In the genomic region with DNA sequence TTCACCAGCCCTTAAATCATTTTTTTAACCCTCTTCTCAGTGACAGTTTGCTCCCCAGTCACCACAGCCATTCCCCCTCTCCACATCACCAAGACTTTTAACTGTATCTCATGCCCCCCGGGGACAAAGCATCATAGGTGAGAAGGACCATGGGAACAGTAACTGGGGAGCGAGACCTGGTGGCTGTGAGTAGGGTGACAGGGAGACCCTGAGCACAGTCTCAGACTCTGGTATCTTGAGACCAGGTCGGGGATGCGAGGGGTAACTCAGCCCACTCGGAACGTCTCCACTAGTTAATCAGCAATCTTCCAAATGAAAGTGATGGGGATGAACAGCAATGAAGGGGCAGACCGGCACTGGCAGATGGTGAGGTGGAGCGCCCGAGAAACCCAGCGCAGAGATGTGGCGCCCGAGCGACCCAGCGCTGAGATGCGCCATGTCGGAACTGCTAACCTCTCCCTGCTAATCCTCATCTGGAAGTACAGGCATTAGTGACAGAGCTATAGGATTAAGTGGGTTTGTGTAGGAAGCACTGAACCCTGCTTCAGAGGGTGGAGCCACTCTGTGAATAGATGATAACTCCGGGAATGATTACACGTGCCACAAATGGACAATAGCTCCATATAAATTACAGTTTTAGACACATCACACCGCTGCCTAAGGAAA, we compare ENCODE assay signal across 9 mouse cellular contexts. TPM values are rescaled to one million over a fixed set of nuclear protein-coding genes. Genes with fewer than 3 reads are reported as not detected.
DNase-seq lines count a peak whose midpoint lies in the region; ATAC-seq lines count a peak whose summit lies in the region.
"Had no signal": no experiment of that assay in that cellular context is flagged by ENCODE, and none has a peak within 500 bp of the region (broad histone marks: within the 10 kb centered on the region; RNA-seq: fewer than 3 reads in every experiment).

No protein-coding gene starts in this region.

- no peaks in the 10 kb centered on the region for H3K36me3 ChIP-seq in kidney, embryonic 14.5 days (ENCODE audit: control insufficient read depth, insufficient read depth, low read length)
- H3K36me3 ChIP-seq in forebrain, embryonic 14.5 days (ENCODE audit: control insufficient read depth, insufficient read depth, low read length), result no peaks in the 10 kb centered on the region
- no peaks in the 10 kb centered on the region for H3K36me3 ChIP-seq in liver, embryonic 15.5 days (replicated peaks)
- H3K36me3 ChIP-seq in neural tube, embryonic 15.5 days, result no peaks in the 10 kb centered on the region

- intact Hi-C loops in left cerebral cortex, postnatal 25 days (cut with DNase I), result no loop called here

- no peak for DNase-seq in kidney, adult 11 months
- DNase-seq in forebrain, embryonic 14.5 days (ENCODE audit: low spot score), result no peak
- no peak for DNase-seq in left cerebral cortex, postnatal 25 days (ENCODE audit: low spot score in 2 of 2)
- DNase-seq in gastrocnemius, postnatal 10 days, result no peak
- DNase-seq: kidney, adult 2 months; lung, postnatal 10 days had no signal

- WGBS in kidney, embryonic 14.5 days, result 77% methylated on average over 19 of the region's 19 CpGs
- WGBS in forebrain, embryonic 14.5 days, result 71% methylated on average over 19 of the region's 19 CpGs
- WGBS in liver, embryonic 15.5 days (ENCODE audit: insufficient replicate concordance), result 55% methylated on average over 19 of the region's 19 CpGs
- 72% methylated on average over 19 of the region's 19 CpGs for WGBS in neural tube, embryonic 15.5 days

- H3K27ac ChIP-seq in kidney, embryonic 14.5 days (ENCODE audit: low read depth, low read length), result no peak overlapping the region
- H3K27ac ChIP-seq in forebrain, embryonic 14.5 days (ENCODE audit: low read depth, low read length), result no peak overlapping the region
- H3K27ac ChIP-seq in liver, embryonic 15.5 days (replicated peaks), result peak overlapping the region; percentile 88
- no peak overlapping the region for H3K27ac ChIP-seq in neural tube, embryonic 15.5 days (replicated peaks)

- H3K4me3 ChIP-seq in kidney, embryonic 14.5 days (ENCODE audit: low read length), result no peak overlapping the region
- H3K4me3 ChIP-seq in forebrain, embryonic 14.5 days (ENCODE audit: low read depth, low read length), result no peak overlapping the region
- peak overlapping the region; percentile 31 for H3K4me3 ChIP-seq in liver, embryonic 15.5 days (replicated peaks)
- no peak overlapping the region for H3K4me3 ChIP-seq in neural tube, embryonic 15.5 days (replicated peaks)

- 0 out of 2 replicates have a peak, but pooled peaks cover 3% of the 10 kb centered on the region for H3K4me1 ChIP-seq in kidney, embryonic 14.5 days (ENCODE audit: control insufficient read depth, insufficient read depth, low read length)
- H3K4me1 ChIP-seq in forebrain, embryonic 14.5 days (ENCODE audit: control insufficient read depth, insufficient read depth, low read length), result no peaks in the 10 kb centered on the region
- H3K4me1 ChIP-seq in liver, embryonic 15.5 days (replicated peaks), result peaks cover 59% of the 10 kb centered on the region
- no peaks in the 10 kb centered on the region for H3K4me1 ChIP-seq in neural tube, embryonic 15.5 days

- H3K9me3 ChIP-seq in kidney, embryonic 14.5 days (ENCODE audit: control insufficient read depth, low read length), result no peaks in the 10 kb centered on the region
- no peaks in the 10 kb centered on the region for H3K9me3 ChIP-seq in forebrain, embryonic 14.5 days (replicated peaks; ENCODE audit: control insufficient read depth, low read length)
- no peaks in the 10 kb centered on the region for H3K9me3 ChIP-seq in liver, embryonic 15.5 days (replicated peaks)
- no peaks in the 10 kb centered on the region for H3K9me3 ChIP-seq in neural tube, embryonic 15.5 days (replicated peaks)

- H3K27me3 ChIP-seq in kidney, embryonic 14.5 days (ENCODE audit: control insufficient read depth, insufficient read depth, low read length), result no peaks in the 10 kb centered on the region
- no peaks in the 10 kb centered on the region for H3K27me3 ChIP-seq in forebrain, embryonic 14.5 days (replicated peaks; ENCODE audit: control insufficient read depth, insufficient read depth, low read length)
- H3K27me3 ChIP-seq in liver, embryonic 15.5 days, result no peaks in the 10 kb centered on the region; the same call in 1 of the 2 replicates
- no peaks in the 10 kb centered on the region for H3K27me3 ChIP-seq in neural tube, embryonic 15.5 days (replicated peaks)

- no peak overlapping the region for H3K9ac ChIP-seq in kidney, embryonic 14.5 days (ENCODE audit: low read depth, low read length)
- no peak overlapping the region for H3K9ac ChIP-seq in forebrain, embryonic 14.5 days (ENCODE audit: low read length)
- peak overlapping the region; percentile 46; the same call in 1 of the 2 replicates for H3K9ac ChIP-seq in liver, embryonic 15.5 days
- no peak overlapping the region for H3K9ac ChIP-seq in neural tube, embryonic 15.5 days (replicated peaks)

- no peak overlapping the region for H3K4me2 ChIP-seq in kidney, embryonic 14.5 days (replicated peaks; ENCODE audit: low read depth, low read length)
- 0 out of 2 replicates have a peak overlapping the region, but pooled peaks have one; percentile 12 for H3K4me2 ChIP-seq in forebrain, embryonic 14.5 days (ENCODE audit: low read length)
- H3K4me2 ChIP-seq in liver, embryonic 15.5 days, result peak overlapping the region; percentile 66
- H3K4me2 ChIP-seq in neural tube, embryonic 15.5 days, result peak overlapping the region; percentile 4; the same call in 1 of the 2 replicates

- ATAC-seq in kidney, embryonic 14.5 days (ENCODE audit: low FRiP score, low TSS enrichment), result 0 out of 2 replicates have a peak, but pooled peaks have one; percentile 39
- ATAC-seq in forebrain, embryonic 14.5 days, result no peak
- peak; percentile 82 for ATAC-seq in liver, embryonic 15.5 days (ENCODE audit: insufficient read depth)
- ATAC-seq in neural tube, embryonic 15.5 days (ENCODE audit: low FRiP score), result no peak

RNA-seq across cellular contexts. Expression of gene Ssx2ip, which starts 11.7 kb away (rescaled TPM):
- polyA plus RNA-seq in kidney, embryonic 14.5 days (2014; fragmentation: Nextera tagmentation; extraction: Ambion mirVana), result 14.7 and 25.8 TPM in 2 replicates
- polyA plus RNA-seq in forebrain, embryonic 14.5 days (2014; fragmentation: Nextera tagmentation; extraction: Ambion mirVana), result 20.8 and 22.9 TPM in 2 replicates
- polyA plus RNA-seq in liver, embryonic 15.5 days (2015; fragmentation: Nextera tagmentation; extraction: Ambion mirVana), result 81.7 and 84.5 TPM in 2 replicates
- 16.7 and 19.3 TPM in 2 replicates for polyA plus RNA-seq in neural tube, embryonic 15.5 days (2015; fragmentation: Nextera tagmentation; extraction: Ambion mirVana)
- total RNA-seq in left cerebral cortex, postnatal 25 days (2021), result 10 to 100 TPM; 97.0 to 97.3 TPM
- total RNA-seq in gastrocnemius, postnatal 10 days (2021), result 10 to 100 TPM; 16.2 to 17.5 TPM

RNA-seq across cellular contexts. Expression of gene Ctbs, which starts 56.8 kb away (rescaled TPM):
- polyA plus RNA-seq in kidney, embryonic 14.5 days (2014; fragmentation: Nextera tagmentation; extraction: Ambion mirVana), result 8.9 and 12.9 TPM in 2 replicates
- 4.0 and 5.0 TPM in 2 replicates for polyA plus RNA-seq in forebrain, embryonic 14.5 days (2014; fragmentation: Nextera tagmentation; extraction: Ambion mirVana)
- polyA plus RNA-seq in liver, embryonic 15.5 days (2015; fragmentation: Nextera tagmentation; extraction: Ambion mirVana), result 5.3 and 5.4 TPM in 2 replicates
- polyA plus RNA-seq in neural tube, embryonic 15.5 days (2015; fragmentation: Nextera tagmentation; extraction: Ambion mirVana), result 5.3 and 5.7 TPM in 2 replicates
- 1 to 10 TPM; 6.3 to 8.4 TPM for total RNA-seq in left cerebral cortex, postnatal 25 days (2021)
- total RNA-seq in gastrocnemius, postnatal 10 days (2021), result 1 to 10 TPM; 6.5 to 7.4 TPM

Comparison
In these comparisons a context has a peak if more than half of its experiments do, and no peak if none do; other contexts are left out.
1. ATAC-seq: peak in kidney, embryonic 14.5 days (single experiment) and liver, embryonic 15.5 days (single experiment); none in forebrain, embryonic 14.5 days (single experiment) and neural tube, embryonic 15.5 days (single experiment).